Mouse (Mus musculus) liver, postnatal 0 days (tissue): ENCODE measurements around the gene Map3k7.

ENCODE experiments used
- CTCF ChIP-seq: sonication (generic); IDR thresholded peaks from 2 replicates; pipeline ENCODE4 v1.5.1; 2016; ENCODE audit warnings: antibody characterized with exemption, low read depth
- EP300 ChIP-seq: IDR thresholded peaks from 2 replicates; pipeline ENCODE4 v1.6.1; 2016; ENCODE audit warnings: antibody characterized with exemption, low read depth, mild to moderate bottlenecking

GRCm38 (mm10) chr4:31936911-31937375 lies 27.0 kb upstream of the Map3k7 start:
- TF ChIP-seq EP300 (no peak), CTCF (no peak)
